Mouse (Mus musculus) retina, adult 2 months (tissue): ENCODE measurements around the gene Eri2.
"Not testable (repeated sequence)": the region's sequence is repeated elsewhere in the genome, so short reads cannot be mapped to it uniquely, and the experiment has no call there.

Experiments
- DNase-seq: peaks from one replicate; pipeline ENCODE4 v3.0.0-alpha.2; 2012; ENCODE audit warnings: low read depth, low spot score

Eri2 gene

GRCm38 (mm10) chr7:119744321-119744720 lies 49.5 kb downstream of the Eri2 start:
- no peak for DNase-seq

DNA sequence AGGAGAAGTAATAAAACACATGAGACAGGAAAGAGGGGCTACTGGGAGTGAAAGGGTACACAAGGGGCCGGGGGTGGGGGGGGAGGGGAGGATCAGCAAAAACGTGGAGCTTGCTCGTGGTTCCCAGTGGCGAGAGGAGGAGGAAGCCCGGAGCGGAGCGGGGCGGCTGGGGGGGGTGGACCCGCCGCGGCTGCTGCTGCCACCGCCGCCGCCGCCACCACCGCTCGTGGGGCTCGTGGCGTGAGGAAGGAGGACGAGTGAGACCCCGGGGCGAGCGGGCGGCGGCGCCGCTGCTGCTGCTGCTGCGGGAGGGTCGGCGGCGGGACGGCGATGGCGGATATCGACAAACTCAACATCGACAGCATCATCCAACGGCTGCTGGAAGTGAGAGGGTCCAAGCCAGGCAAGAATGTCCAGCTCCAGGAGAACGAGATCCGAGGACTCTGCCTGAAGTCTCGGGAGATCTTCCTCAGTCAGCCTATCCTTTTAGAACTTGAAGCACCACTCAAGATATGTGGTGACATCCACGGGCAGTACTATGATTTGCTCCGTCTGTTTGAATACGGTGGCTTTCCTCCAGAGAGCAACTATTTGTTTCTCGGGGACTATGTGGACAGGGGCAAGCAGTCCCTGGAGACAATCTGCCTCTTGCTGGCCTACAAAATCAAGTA lies 53.9 kb downstream of the Eri2 start:
- not testable (repeated sequence) for DNase-seq

DNA sequence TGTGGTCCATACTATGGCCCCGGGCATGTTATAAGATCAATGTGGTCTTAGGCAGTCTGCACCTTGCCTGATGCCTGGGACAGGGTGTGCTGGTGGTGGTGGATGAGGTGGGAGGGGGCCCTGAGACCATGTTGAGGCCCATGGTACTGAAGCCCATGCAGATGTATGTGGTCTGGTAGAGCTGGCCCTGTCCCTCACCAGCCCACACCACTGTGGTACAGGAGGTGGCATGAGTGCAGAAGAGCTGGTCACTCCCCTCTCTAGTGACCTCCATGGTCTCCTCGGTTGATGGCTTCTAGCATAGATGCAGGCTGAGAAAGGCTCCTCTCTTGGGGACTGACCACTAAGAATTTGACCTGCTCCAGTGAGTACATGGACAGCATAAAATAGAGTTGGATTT lies 55.0 kb downstream of the Eri2 start:
- no peak for DNase-seq

DNA sequence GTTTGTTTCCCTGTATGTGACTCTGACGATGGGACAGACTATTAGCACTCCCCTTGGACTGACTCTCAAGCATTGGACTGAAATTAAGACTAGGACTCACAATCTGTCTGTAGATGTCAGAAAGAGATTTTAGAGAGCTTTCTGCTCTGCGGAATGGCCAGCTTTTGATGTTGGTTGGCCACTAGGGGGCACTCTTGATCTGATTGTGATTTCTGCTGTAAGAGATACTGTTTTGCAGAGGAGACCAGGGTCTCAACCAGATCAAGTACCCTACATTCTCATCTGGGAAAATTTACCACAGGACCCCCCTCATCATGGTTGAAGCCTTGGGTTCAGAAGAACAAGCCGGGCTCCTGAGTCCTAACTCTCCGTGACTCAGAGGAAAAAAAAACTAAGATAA lies 62.6 kb downstream of the Eri2 start:
- not testable (repeated sequence) for DNase-seq

DNA sequence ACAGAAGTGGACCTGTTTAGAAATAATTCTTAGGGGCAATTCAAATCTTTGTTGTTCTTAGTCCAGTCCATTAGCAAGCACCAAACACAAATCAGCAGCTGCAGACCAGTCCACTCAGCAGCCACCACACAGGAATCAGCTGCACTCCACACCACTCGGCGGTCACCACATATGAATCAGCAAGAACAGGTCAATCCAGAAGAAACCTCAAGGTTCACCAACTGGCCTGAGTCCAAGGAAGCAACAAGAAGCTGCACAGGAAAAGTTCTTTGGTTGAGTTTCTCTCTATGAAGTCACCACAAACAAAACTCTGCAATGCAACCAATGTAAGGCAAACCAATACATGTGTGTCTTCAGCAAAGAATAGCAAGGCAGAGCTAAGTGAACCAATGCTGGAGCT lies 66.2 kb downstream of the Eri2 start:
- no peak for DNase-seq

- DNase-seq: no peak
These were observed 72.9 kb downstream of the Eri2 start for GRCm38 (mm10) chr7:119720947-119721310.

DNA sequence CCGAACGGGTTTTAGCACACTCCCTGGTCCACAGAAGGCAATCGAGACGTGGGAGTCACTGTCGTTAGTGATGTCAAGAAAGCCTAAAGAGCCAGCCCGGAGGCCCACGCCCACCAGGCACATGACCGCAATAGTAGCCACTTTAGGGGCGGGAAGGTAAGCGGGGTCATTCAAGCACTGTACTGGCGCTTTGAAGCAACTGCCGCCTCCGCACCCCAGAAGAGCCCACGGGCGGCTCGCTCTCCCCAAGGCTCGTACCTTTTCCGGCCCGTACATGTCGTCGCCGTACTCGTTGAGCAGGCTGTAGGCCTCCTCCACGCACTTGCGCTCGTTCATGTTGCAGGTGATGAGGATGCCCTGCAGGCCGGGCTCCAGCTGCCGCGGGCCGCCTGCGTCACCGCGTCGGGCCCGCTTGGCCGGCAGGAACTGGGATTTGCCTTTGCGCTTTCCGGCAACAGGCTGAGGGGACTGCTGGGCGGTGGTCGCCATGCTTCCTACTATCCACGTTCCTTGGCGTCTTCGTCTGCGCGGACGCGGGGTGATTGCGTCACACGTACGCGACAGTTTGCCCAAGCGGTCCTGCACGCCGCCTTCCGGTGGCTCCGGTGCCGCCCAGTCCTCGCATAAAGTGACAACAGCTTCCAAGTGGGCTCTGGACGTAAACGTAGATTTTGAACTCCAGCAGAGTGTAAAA lies 73.5 kb downstream of the Eri2 start, which contains the start of gene Thumpd1:
Thumpd1 (minus strand) TSS at position 546 of the 694 bp plus-strand sequence.
- peak; percentile 85 for DNase-seq
